Comparison of ENCODE assay signal across 11 mouse cellular contexts in genomic region chr2:172756472-172756860, GRCm38 (mm10).
DNase-seq lines count a peak whose midpoint lies in the region; ATAC-seq and TF ChIP-seq lines count a peak whose summit lies in the region.
"Had no signal": no experiment of that assay in that cellular context is flagged by ENCODE, and none has a peak within 500 bp of the region (broad histone marks: within the 10 kb centered on the region; RNA-seq: fewer than 3 reads in every experiment).

No protein-coding gene starts in this region.

- WGBS in heart, adult 2 months, result 28% methylated on average over 8 of the region's 8 CpGs

- 0 out of 2 replicates have a peak, but pooled peaks cover 1% of the 10 kb centered on the region for H3K27me3 ChIP-seq in heart, adult 2 months (ENCODE audit: control insufficient read depth, insufficient read depth, low read length)

- H3K79me2 ChIP-seq in heart, adult 2 months (replicated peaks; ENCODE audit: control insufficient read depth, insufficient read depth, low read length), result no peaks in the 10 kb centered on the region

- ATAC-seq in frontal cortex, adult (ENCODE audit: low TSS enrichment), result peak; percentile 85

- no peak overlapping the region for H3K27ac ChIP-seq in heart, adult 2 months

- no peak overlapping the region for H3K4me3 ChIP-seq in heart, adult 2 months
- H3K4me3 ChIP-seq: myocyte had no signal

- no peaks in the 10 kb centered on the region for H3K4me1 ChIP-seq in heart, adult 2 months (ENCODE audit: control insufficient read depth, insufficient read depth, low read length)

- peak; percentile 41 for DNase-seq in layer of hippocampus, adult 11-12 months (ENCODE audit: low spot score)
- no peak for DNase-seq in layer of hippocampus, adult 9-10 months (ENCODE audit: low spot score)
- peak; percentile 41 to 57 for DNase-seq in left cerebral cortex, postnatal 14 days (ENCODE audit: low spot score in 2 of 2)
- no peak for DNase-seq in heart, adult 2 months
- no peak for DNase-seq in spleen, postnatal 14 days (ENCODE audit: low spot score in 2 of 2)
- DNase-seq in urinary bladder, postnatal 4 days (ENCODE audit: low spot score in 2 of 2), result no peak
- DNase-seq in testis, postnatal 14 days (ENCODE audit: low spot score), result no peak
- DNase-seq: heart, adult 11 months; kidney, adult 18-20 months had no signal

- TF ChIP-seq POLR2A in heart, adult 2 months (IDR thresholded peaks at IDR 0.05; ENCODE audit: insufficient read depth, low read depth, low read length), result no peak

- no peaks in the 10 kb centered on the region for H3K36me3 ChIP-seq in heart, adult 2 months (ENCODE audit: control insufficient read depth, insufficient read depth, low read length)

- intact Hi-C loops in left cerebral cortex, postnatal 14 days (cut with DNase I), result loop anchor here (10.0 kb wide), 1 partner anchor 272 kb away; no protein-coding TSS in a partner anchor
- intact Hi-C loops in heart, adult 2 months (cut with DNase I), result loop anchor here (10.0 kb wide), 1 partner anchor 532 kb away; no protein-coding TSS in a partner anchor

- no peak for TF ChIP-seq CTCF in heart, adult 2 months (IDR thresholded peaks at IDR 0.05)

- no peak for TF ChIP-seq EP300 in heart, adult 2 months (IDR thresholded peaks at IDR 0.05; ENCODE audit: insufficient read depth, low read depth, low read length)

- H3K9ac ChIP-seq in heart, adult 2 months (ENCODE audit: low read depth, low read length), result no peak overlapping the region

Comparison
In these comparisons a context has a peak if more than half of its experiments do, and no peak if none do; other contexts are left out.
1. DNase-seq: peak in layer of hippocampus, adult 11-12 months (single experiment) and left cerebral cortex, postnatal 14 days (2 of 2); none in layer of hippocampus, adult 9-10 months (single experiment), heart, adult 2 months (0 of 2), spleen, postnatal 14 days (0 of 2), urinary bladder, postnatal 4 days (0 of 2) and testis, postnatal 14 days (single experiment).